Mouse (Mus musculus): Measurements from ENCODE around the gene Ikzf4.

GRCm38 (mm10) chr10:128636561-128636960 lies 9.2 kb downstream of the Ikzf4 start:
- TF ChIP-seq CTCF (IDR thresholded peaks at IDR 0.05; ENCODE audit: borderline replicate concordance, insufficient read depth, low read depth, low read length) (no peak), POLR2A (IDR thresholded peaks at IDR 0.05; ENCODE audit: borderline replicate concordance, insufficient read depth, low read length) (no peak)

Data from cerebellum, adult 2 months (tissue).